Mouse (Mus musculus) G1E (cell line): ENCODE measurements around the gene Hist1h2ae.

ENCODE experiments used
- GATA1 ChIP-seq: IDR thresholded peaks from 2 replicates; pipeline ENCODE4 v1.6.1; 2012; ENCODE audit warnings: borderline replicate concordance, low read length, inconsistent platforms, mixed read lengths
- GATA2 ChIP-seq: IDR thresholded peaks from 2 replicates; pipeline ENCODE4 v1.6.1; 2012; ENCODE audit warnings: low read depth, low read length, inconsistent platforms, borderline replicate concordance

- TF ChIP-seq GATA1 (no peak), GATA2 (no peak)
These were observed 38.8 kb upstream of the Hist1h2ae start for GRCm38 (mm10) chr13:23609844-23610243.
